8 mouse cellular contexts compared by ENCODE assay signal in the genomic region with DNA sequence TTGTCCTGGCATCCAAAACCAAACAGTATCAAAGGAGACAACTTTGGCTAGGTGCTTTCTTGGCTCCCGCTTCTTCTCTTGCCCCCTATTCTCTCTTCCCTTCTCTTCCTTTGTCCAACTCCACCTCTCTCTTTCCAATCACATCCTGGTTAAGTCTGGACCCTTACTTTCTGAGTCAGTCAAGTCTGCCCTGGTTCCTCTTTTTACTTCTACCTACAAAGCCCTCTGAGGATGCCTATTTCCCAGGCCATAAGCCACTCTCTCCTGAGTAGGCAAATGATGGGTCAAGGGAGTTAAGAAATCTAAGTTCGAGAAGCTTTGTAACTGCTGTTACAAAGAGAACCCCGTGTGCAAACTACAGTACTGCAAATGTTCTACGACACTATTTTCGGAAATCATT. TPM values are rescaled to one million over a fixed set of nuclear protein-coding genes. Genes with fewer than 3 reads are reported as not detected.
DNase-seq lines count a peak whose midpoint lies in the region; ATAC-seq and TF ChIP-seq lines count a peak whose summit lies in the region.

No protein-coding gene starts in this region.

- H3K27me3 ChIP-seq in lung, embryonic 16.5 days (ENCODE audit: control insufficient read depth, insufficient read depth, low read depth, low read length): no peaks in the 10 kb centered on the region
- no peaks in the 10 kb centered on the region for H3K27me3 ChIP-seq in limb, embryonic 12.5 days
- H3K27me3 ChIP-seq in small intestine, adult 2 months (ENCODE audit: control insufficient read depth, insufficient read depth, low read length): no peaks in the 10 kb centered on the region

- ATAC-seq in lung, embryonic 16.5 days (ENCODE audit: low read depth): no peak
- no peak for ATAC-seq in limb, embryonic 12.5 days (ENCODE audit: insufficient number of reproducible peaks, insufficient read depth, low FRiP score, low TSS enrichment, low read depth)

- peak overlapping the region; percentile 61 for H3K4me3 ChIP-seq in lung, embryonic 16.5 days (ENCODE audit: low read length)
- H3K4me3 ChIP-seq in embryonic fibroblast, embryonic 13.5 days (ENCODE audit: insufficient read depth, low read length): peak overlapping the region; percentile 70
- H3K4me3 ChIP-seq in limb, embryonic 12.5 days (replicated peaks): peak overlapping the region; percentile 57
- H3K4me3 ChIP-seq in small intestine, adult 2 months (ENCODE audit: low read depth, low read length): peak overlapping the region; percentile 100

- H3K4me2 ChIP-seq in lung, embryonic 16.5 days (ENCODE audit: low read depth, low read length): peak overlapping the region; percentile 62
- H3K4me2 ChIP-seq in limb, embryonic 12.5 days: peak overlapping the region; percentile 60

- peak overlapping the region; percentile 70 for H3K9ac ChIP-seq in lung, embryonic 16.5 days (ENCODE audit: low read length)
- peak overlapping the region; percentile 64 for H3K9ac ChIP-seq in limb, embryonic 12.5 days (replicated peaks)

- peaks cover 8% of the 10 kb centered on the region; the same call in 1 of the 2 replicates for H3K4me1 ChIP-seq in lung, embryonic 16.5 days (replicated peaks; ENCODE audit: control insufficient read depth, insufficient read depth, low read length)
- peaks cover 5% of the 10 kb centered on the region; the same call in 1 of the 2 replicates for H3K4me1 ChIP-seq in embryonic fibroblast, embryonic 13.5 days (ENCODE audit: control insufficient read depth, insufficient read depth, low read length)
- H3K4me1 ChIP-seq in limb, embryonic 12.5 days (replicated peaks): peaks cover 14% of the 10 kb centered on the region
- H3K4me1 ChIP-seq in small intestine, adult 2 months (ENCODE audit: control insufficient read depth, insufficient read depth, insufficient read length, low read length): peaks cover 5% of the 10 kb centered on the region; the same call in 1 of the 2 replicates

- 0 out of 2 replicates have a peak, but pooled peaks cover 2% of the 10 kb centered on the region for H3K9me3 ChIP-seq in lung, embryonic 16.5 days (ENCODE audit: control insufficient read depth, low read length)
- H3K9me3 ChIP-seq in limb, embryonic 12.5 days: peaks cover 10% of the 10 kb centered on the region; the same call in 1 of the 2 replicates

- no peak for DNase-seq in lung, postnatal 10 days
- no peak for DNase-seq in cerebellum, postnatal 25 days
- no peak for DNase-seq in layer of hippocampus, adult 8-10 months (ENCODE audit: low spot score in 2 of 2)
- no peak for DNase-seq in cerebellum, postnatal 4 days (ENCODE audit: low spot score in 2 of 2)

- H3K27ac ChIP-seq in lung, embryonic 16.5 days (ENCODE audit: low read length): no peak overlapping the region
- H3K27ac ChIP-seq in embryonic fibroblast, embryonic 13.5 days (ENCODE audit: insufficient read depth, low read length): no peak overlapping the region
- no peak overlapping the region for H3K27ac ChIP-seq in limb, embryonic 12.5 days
- H3K27ac ChIP-seq in small intestine, adult 2 months (ENCODE audit: insufficient read depth, low read depth, low read length): no peak overlapping the region

- TF ChIP-seq POLR2A in embryonic fibroblast, embryonic 13.5 days (IDR thresholded peaks at IDR 0.05; ENCODE audit: low read depth, low read length): no peak
- TF ChIP-seq POLR2A in small intestine, adult 2 months (IDR thresholded peaks at IDR 0.05; ENCODE audit: low read depth, low read length): no peak

- TF ChIP-seq CTCF in embryonic fibroblast, embryonic 13.5 days (IDR thresholded peaks at IDR 0.05; ENCODE audit: borderline replicate concordance, insufficient read depth, low read length): no peak
- no peak for TF ChIP-seq CTCF in small intestine, adult 2 months (IDR thresholded peaks at IDR 0.05; ENCODE audit: extremely low read depth, insufficient read length, insufficient replicate concordance, low read depth, low read length)

- WGBS in lung, embryonic 16.5 days: 23% methylated on average over 5 of the region's 5 CpGs
- 32% methylated on average over 5 of the region's 5 CpGs for WGBS in limb, embryonic 12.5 days
- WGBS in small intestine, adult 2 months: 18% methylated on average over 5 of the region's 5 CpGs

- H3K36me3 ChIP-seq in lung, embryonic 16.5 days (ENCODE audit: control insufficient read depth, insufficient read depth, low read length): 0 out of 2 replicates have a peak, but pooled peaks cover 4% of the 10 kb centered on the region
- peaks cover 26% of the 10 kb centered on the region for H3K36me3 ChIP-seq in limb, embryonic 12.5 days
- peaks cover 5% of the 10 kb centered on the region for H3K36me3 ChIP-seq in small intestine, adult 2 months (ENCODE audit: control insufficient read depth, insufficient read depth, low read length)

RNA-seq across cellular contexts. Expression of a gene that starts 0.6 kb away (rescaled TPM):
- 12.4 and 12.9 TPM in 2 replicates for polyA plus RNA-seq in lung, embryonic 16.5 days (2015; fragmentation: Nextera tagmentation; extraction: Ambion mirVana)
- 7.0 and 8.9 TPM in 2 replicates for polyA plus RNA-seq in embryonic fibroblast, embryonic 13.5 days (2011; ENCODE audit: insufficient read length, low read depth, missing spikeins)
- 16.4 and 17.3 TPM in 2 replicates for polyA plus RNA-seq in limb, embryonic 12.5 days (2016; fragmentation: Nextera tagmentation; extraction: Ambion mirVana)
- 1.1 and 2.0 TPM in 2 replicates for polyA plus RNA-seq in small intestine, adult 2 months (2012; rRNA removed)
- total RNA-seq in layer of hippocampus, adult 8-10 months (2022): 10 to 100 TPM in 3 of 4 experiments, 1 to 10 TPM in 1; 9.3 to 10.9 (median 10.4) TPM

RNA-seq across cellular contexts. Expression of a gene that starts 0.7 kb away (rescaled TPM):
- polyA plus RNA-seq in lung, embryonic 16.5 days (2015; fragmentation: Nextera tagmentation; extraction: Ambion mirVana): 9.2 and 10.4 TPM in 2 replicates
- 4.8 and 9.1 TPM in 2 replicates for polyA plus RNA-seq in embryonic fibroblast, embryonic 13.5 days (2011; ENCODE audit: insufficient read length, low read depth, missing spikeins)
- polyA plus RNA-seq in limb, embryonic 12.5 days (2016; fragmentation: Nextera tagmentation; extraction: Ambion mirVana): 9.1 and 10.2 TPM in 2 replicates
- 0.11 and 0.16 TPM in 2 replicates for polyA plus RNA-seq in small intestine, adult 2 months (2012; rRNA removed)
- total RNA-seq in layer of hippocampus, adult 8-10 months (2022): 10 to 100 TPM; 10.8 to 13.2 (median 12.0) TPM

RNA-seq across cellular contexts. Expression of a gene that starts 45.9 kb away (rescaled TPM):
- 10.9 and 12.1 TPM in 2 replicates for polyA plus RNA-seq in lung, embryonic 16.5 days (2015; fragmentation: Nextera tagmentation; extraction: Ambion mirVana)
- polyA plus RNA-seq in embryonic fibroblast, embryonic 13.5 days (2011; ENCODE audit: insufficient read length, low read depth, missing spikeins): 13.3 and 22.2 TPM in 2 replicates
- polyA plus RNA-seq in limb, embryonic 12.5 days (2016; fragmentation: Nextera tagmentation; extraction: Ambion mirVana): 10.7 and 11.9 TPM in 2 replicates
- polyA plus RNA-seq in small intestine, adult 2 months (2012; rRNA removed): 0.09 and 0.18 TPM in 2 replicates
- 10 to 100 TPM; 10.9 to 12.7 (median 11.5) TPM for total RNA-seq in layer of hippocampus, adult 8-10 months (2022)
